Mouse (Mus musculus) neural tube, embryonic 12.5 days (tissue): ENCODE results near the gene Rpl11. TPM values are rescaled to one million over a fixed set of nuclear protein-coding genes. Genes with fewer than 3 reads are reported as not detected.

Source experiments
- ATAC-seq: fragments of 200-750 bp; cut with Nextera tagmentation; 2 replicates; pipeline ENCODE4 v1.8.0; 2017; ENCODE audit warnings: low read depth, mild to moderate bottlenecking, moderate TSS enrichment, moderate library complexity; ENCODE audit not compliant: low FRiP score
- H3K27ac ChIP-seq: fragments of 300-500 bp; sonication (generic); 2 replicates; pipeline ENCODE4 v1.5.1; 2016
- H3K27me3 ChIP-seq: fragments of 300-500 bp; sonication (generic); replicated peaks from 2 replicates; pipeline ENCODE4 v1.6.1; 2016; ENCODE audit warnings: mild to moderate bottlenecking
- H3K36me3 ChIP-seq: fragments of 300-500 bp; sonication (generic); 2 replicates; pipeline ENCODE4 v1.6.1; 2016; ENCODE audit warnings: mild to moderate bottlenecking
- H3K4me1 ChIP-seq: fragments of 300-500 bp; sonication (generic); 2 replicates; pipeline ENCODE4 v1.6.1; 2016
- H3K4me2 ChIP-seq: fragments of 300-500 bp; sonication (generic); replicated peaks from 2 replicates; pipeline ENCODE4 v1.6.1; 2016; ENCODE audit warnings: mild to moderate bottlenecking
- H3K4me3 ChIP-seq: fragments of 300-500 bp; sonication (generic); 2 replicates; pipeline ENCODE4 v1.5.1; 2016
- H3K9ac ChIP-seq: fragments of 300-500 bp; sonication (generic); 2 replicates; pipeline ENCODE4 v1.6.1; 2016; ENCODE audit warnings: mild to moderate bottlenecking
- H3K9me3 ChIP-seq: fragments of 300-500 bp; sonication (generic); 2 replicates; pipeline ENCODE4 v1.6.1; 2016; ENCODE audit warnings: mild to moderate bottlenecking
- WGBS: fragments of 180-500 bp; shearing (Covaris S2); methylation state at CpG from one replicate; pipeline ENCODE4 v1.1.7; 2016; 5-methylcytosine and 5-hydroxymethylcytosine counted together
- polyA plus RNA-seq: library from polyadenylated mRNA; unstranded; fragments of >200 nt; fragmentation: Nextera tagmentation; extraction: Ambion mirVana; gene quantifications from 2 replicates; pipeline ENCODE4 v1.2.1, GENCODE M21; 2016

The Rpl11 gene
- polyA plus RNA-seq, 1 experiment from 2014 or later: 294 TPM

DNA sequence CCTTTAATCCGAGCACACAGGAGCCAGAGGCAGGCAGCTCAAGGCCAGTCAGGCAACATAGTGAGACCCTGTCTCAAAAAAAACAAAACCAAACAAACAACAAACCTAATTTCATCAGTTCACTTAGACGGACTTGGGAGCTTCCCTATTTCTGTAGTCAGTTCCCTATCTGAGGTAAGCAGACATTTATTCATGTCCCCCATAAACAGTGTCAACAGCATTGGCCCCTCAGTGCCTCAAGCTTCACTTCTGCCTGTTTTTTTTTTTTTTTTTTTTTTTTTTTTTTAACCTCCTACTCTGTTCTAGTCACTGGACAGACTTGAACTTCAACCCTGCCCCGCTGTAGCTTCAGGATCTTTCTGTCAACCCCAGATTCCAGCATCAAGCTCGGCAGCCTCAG, 18.1 kb downstream of the Rpl11 start:
- H3K4me3 ChIP-seq: no peak overlapping the region
- no peaks in the 10 kb centered on the region for H3K9me3 ChIP-seq
- 81% methylated on average over 4 of the region's 4 CpGs for WGBS
- peaks cover 12% of the 10 kb centered on the region for H3K4me1 ChIP-seq
- H3K9ac ChIP-seq: no peak overlapping the region
- H3K27me3 ChIP-seq: no peaks in the 10 kb centered on the region
- H3K36me3 ChIP-seq: no peaks in the 10 kb centered on the region
- no peak overlapping the region for H3K27ac ChIP-seq
- no peak overlapping the region for H3K4me2 ChIP-seq
- no peak for ATAC-seq

DNA sequence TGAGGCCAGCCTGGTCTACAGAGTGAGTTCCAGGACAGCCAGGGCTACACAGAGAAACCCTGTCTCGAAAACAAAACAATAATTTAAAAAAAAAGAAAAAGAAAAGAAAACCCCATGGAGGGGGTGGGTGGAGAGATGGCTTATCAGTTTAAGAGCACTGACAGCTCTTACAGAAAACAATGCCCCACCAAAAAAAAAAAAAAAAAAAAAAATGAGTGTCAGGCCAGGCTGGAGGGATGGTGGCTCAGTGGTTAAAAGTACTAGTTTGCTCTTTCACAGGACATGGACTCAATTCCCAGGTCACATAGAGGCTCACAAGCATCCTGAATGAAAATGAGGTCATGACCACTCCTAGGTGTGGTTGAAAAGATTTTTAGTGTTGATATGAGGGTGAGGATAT, 20.0 kb downstream of the Rpl11 start:
- H3K27me3 ChIP-seq: no peaks in the 10 kb centered on the region
- no peak overlapping the region for H3K27ac ChIP-seq
- WGBS: 86% methylated on average over 1 of the region's 1 CpGs
- no peak overlapping the region for H3K4me3 ChIP-seq
- peaks cover 12% of the 10 kb centered on the region for H3K4me1 ChIP-seq
- no peak overlapping the region for H3K4me2 ChIP-seq
- H3K36me3 ChIP-seq: no peaks in the 10 kb centered on the region
- no peaks in the 10 kb centered on the region for H3K9me3 ChIP-seq
- ATAC-seq: no peak
- H3K9ac ChIP-seq: no peak overlapping the region

DNA sequence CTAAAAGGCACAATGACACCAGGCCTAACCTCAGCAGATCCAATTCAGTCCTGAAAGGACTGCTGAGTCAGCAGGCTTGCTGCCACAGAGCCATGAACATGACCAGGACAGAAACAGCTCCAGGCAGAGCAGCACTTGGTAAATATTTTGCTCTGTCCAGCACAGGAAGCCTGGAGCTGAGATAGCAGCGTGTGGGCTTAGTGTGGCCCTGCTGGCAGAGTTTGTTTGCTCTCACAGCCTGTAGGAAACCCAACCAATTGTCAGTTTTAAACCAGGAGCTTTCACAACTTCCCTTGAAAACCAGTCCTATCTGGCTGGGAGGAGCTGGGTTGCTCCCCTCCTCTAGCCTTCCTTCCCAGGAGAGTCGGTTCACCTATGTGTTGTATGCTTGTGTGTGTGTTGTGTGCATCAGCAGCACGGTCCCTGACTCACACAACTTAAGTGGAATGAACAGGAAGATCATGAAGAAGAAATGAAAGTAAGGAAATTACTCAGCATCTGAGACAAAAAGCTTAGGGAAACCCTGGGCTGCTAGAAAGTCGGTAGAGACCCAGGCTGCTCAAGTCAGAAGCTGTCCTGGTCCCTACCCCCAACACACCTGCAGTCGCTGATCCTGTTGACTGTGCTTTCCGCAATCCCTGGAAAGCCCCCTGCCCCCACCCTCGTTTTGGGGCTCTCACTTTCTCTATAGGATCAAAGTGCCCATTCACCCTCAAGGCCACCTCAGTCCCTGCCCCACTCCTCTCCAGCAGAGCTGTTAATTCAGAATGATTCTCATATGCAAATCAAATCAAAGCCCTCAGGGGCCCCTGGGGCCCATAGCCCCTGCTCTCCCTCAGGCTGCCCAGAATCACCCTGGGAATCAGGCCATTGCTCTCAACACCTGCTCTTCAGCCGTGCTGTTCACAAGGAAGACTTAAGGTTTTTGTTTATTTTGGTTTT, 22.0 kb downstream of the Rpl11 start:
- Histone ChIP-seq H3K9ac (peak overlapping the region; percentile 21; the same call in 1 of the 2 replicates), H3K36me3 (no peaks in the 10 kb centered on the region), H3K4me2 (peak overlapping the region; percentile 22), H3K4me3 (no peak overlapping the region), H3K4me1 (peaks cover 12% of the 10 kb centered on the region), H3K27me3 (no peaks in the 10 kb centered on the region), H3K9me3 (no peaks in the 10 kb centered on the region), H3K27ac (no peak overlapping the region)
- WGBS: 6% methylated on average over 8 of the region's 8 CpGs
- no peak for ATAC-seq

GRCm38 (mm10) chr4:136028689-136029088, 24.5 kb downstream of the Rpl11 start:
- H3K9ac ChIP-seq: no peak overlapping the region
- 92% methylated on average over 5 of the region's 5 CpGs for WGBS
- no peak overlapping the region for H3K4me3 ChIP-seq
- H3K9me3 ChIP-seq: no peaks in the 10 kb centered on the region
- peaks cover 12% of the 10 kb centered on the region for H3K4me1 ChIP-seq
- ATAC-seq: no peak
- H3K4me2 ChIP-seq: no peak overlapping the region
- H3K36me3 ChIP-seq: no peaks in the 10 kb centered on the region
- H3K27ac ChIP-seq: no peak overlapping the region
- H3K27me3 ChIP-seq: no peaks in the 10 kb centered on the region

DNA sequence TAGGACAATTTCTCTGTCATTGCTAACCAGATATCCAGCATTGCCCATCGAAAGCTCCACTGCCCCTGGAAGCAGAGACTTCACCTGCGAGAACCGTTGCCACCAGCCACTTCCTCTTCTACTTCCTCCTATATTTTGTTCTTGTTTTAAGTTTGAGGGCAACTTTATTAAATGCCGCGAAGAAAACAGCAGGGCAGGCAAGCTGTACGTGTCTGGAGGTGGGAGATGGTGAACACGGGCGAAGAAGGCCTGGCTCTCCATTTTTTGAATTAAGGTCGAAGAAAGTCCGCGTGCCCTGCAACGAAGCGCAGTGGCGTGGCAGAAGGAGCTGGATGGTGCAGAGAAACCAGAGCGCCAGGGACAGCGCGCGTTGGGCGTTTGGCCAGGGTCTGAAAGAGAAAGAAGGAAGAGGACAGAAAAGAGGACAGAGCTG, 25.1 kb downstream of the Rpl11 start:
- 90% methylated on average over 19 of the region's 19 CpGs for WGBS

GRCm38 (mm10) chr4:136027416-136028131, 25.7 kb downstream of the Rpl11 start:
- H3K4me3 ChIP-seq: no peak overlapping the region
- peaks cover 12% of the 10 kb centered on the region for H3K4me1 ChIP-seq
- H3K27ac ChIP-seq: no peak overlapping the region
- H3K4me2 ChIP-seq: no peak overlapping the region
- no peak for ATAC-seq
- H3K9ac ChIP-seq: no peak overlapping the region
- 83% methylated on average over 8 of the region's 8 CpGs for WGBS
- H3K27me3 ChIP-seq: no peaks in the 10 kb centered on the region
- H3K36me3 ChIP-seq: no peaks in the 10 kb centered on the region
- H3K9me3 ChIP-seq: no peaks in the 10 kb centered on the region

More for the DNA sequence above, 25.1 kb downstream of the Rpl11 start:
- Histone ChIP-seq H3K27ac (no peak overlapping the region), H3K4me1 (peaks cover 12% of the 10 kb centered on the region), H3K36me3 (no peaks in the 10 kb centered on the region), H3K9me3 (no peaks in the 10 kb centered on the region), H3K27me3 (no peaks in the 10 kb centered on the region), H3K4me3 (no peak overlapping the region), H3K4me2 (no peak overlapping the region), H3K9ac (no peak overlapping the region)
- no peak for ATAC-seq

DNA sequence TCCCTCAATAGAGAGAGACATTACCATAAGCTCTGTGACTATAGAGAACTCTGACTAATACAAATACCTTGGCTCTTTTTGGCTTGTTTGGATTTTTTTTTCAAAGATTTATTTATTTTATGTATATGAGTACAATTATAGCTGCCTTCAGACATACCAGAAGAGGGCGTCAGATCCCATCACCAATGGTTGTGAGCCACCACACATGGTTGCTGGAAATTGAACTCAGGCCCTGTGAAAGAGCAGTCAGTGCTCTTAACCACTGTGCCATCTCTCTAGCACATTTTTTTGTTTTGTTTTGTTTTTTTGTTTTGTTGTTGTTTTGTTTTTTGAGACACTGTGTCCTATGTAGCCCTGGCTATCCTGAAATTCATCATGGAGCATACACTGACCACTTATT, 27.9 kb downstream of the Rpl11 start:
- Histone ChIP-seq H3K36me3 (no peaks in the 10 kb centered on the region), H3K9ac (no peak overlapping the region), H3K4me1 (peaks cover 5% of the 10 kb centered on the region), H3K27me3 (no peaks in the 10 kb centered on the region), H3K27ac (no peak overlapping the region), H3K4me3 (no peak overlapping the region), H3K4me2 (no peak overlapping the region), H3K9me3 (no peaks in the 10 kb centered on the region)
- ATAC-seq: no peak
- WGBS: 79% methylated on average over 1 of the region's 1 CpGs

DNA sequence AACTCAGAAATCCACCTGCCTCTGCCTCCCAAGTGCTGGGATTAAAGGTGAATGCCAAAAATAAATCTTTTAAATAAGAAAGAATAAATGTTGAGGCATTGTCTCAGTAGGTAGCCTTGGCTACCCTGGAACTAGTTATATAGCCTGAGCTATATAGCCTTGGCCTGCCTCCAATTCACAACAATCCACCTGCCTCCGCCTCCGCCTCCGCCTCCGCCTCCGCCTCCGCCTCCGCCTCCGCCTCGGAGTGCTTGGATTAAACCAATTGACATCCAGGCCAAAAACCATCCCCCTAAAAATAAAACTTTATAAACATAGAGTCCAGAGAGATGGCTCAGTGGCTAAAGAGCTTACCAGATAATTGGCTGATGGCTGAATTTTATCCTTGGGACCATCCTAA, 30.3 kb downstream of the Rpl11 start:
- Histone ChIP-seq H3K36me3 (no peaks in the 10 kb centered on the region), H3K4me2 (no peak overlapping the region), H3K27me3 (no peaks in the 10 kb centered on the region), H3K27ac (no peak overlapping the region), H3K9me3 (no peaks in the 10 kb centered on the region), H3K4me1 (peaks cover 15% of the 10 kb centered on the region), H3K4me3 (no peak overlapping the region), H3K9ac (no peak overlapping the region)
- ATAC-seq: no peak
- 96% methylated on average over 9 of the region's 9 CpGs for WGBS

DNA sequence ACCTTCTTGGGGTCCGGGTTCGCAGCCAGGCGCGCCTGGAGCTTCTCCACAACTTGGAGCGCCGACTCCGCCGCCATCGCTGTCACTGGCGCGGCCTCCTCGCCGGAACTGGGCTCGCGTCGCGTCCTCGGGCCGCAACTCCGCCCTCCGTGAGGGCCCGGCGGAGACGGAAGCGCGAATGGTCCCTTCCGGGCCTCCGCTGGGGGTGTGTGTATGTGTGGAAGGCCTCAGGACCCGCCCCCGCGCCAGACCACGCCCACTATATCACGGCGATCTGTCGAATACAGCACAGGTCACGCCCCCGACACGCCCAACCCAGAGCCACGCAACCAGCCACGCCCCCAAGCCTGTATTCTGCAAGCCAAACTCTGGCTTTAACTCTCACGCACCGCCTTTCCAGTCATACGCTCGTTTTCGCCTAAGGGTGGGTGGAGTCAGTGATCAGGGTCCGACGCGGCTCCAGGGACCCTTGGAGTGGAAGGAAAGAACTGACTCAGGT, 31.6 kb downstream of the Rpl11 start, which contains the start of gene Eloa:
Eloa (minus strand) TSS at position 215 of the 499 bp plus-strand sequence.
- Histone ChIP-seq H3K4me1 (peaks cover 15% of the 10 kb centered on the region), H3K4me2 (peak within 1 kb of the TSS; percentile 95), H3K9ac (peak within 1 kb of the TSS; percentile 94), H3K27ac (peak within 1 kb of the TSS; percentile 51; the same call in 1 of the 2 replicates), H3K4me3 (peak within 1 kb of the TSS; percentile 97), H3K27me3 (no peaks in the 10 kb centered on the region), H3K9me3 (no peaks in the 10 kb centered on the region), H3K36me3 (no peaks in the 10 kb centered on the region)
- ATAC-seq: peak; percentile 98
- under 1% methylated on average over 48 of the region's 48 CpGs for WGBS

GRCm38 (mm10) chr4:136020743-136021548, 32.3 kb downstream of the Rpl11 start:
- H3K9me3 ChIP-seq: no peaks in the 10 kb centered on the region
- peak; percentile 79 for ATAC-seq
- peak overlapping the region; percentile 95 for H3K4me2 ChIP-seq
- H3K9ac ChIP-seq: peak overlapping the region; percentile 94
- 1% methylated on average over 62 of the region's 62 CpGs for WGBS
- peaks cover 15% of the 10 kb centered on the region for H3K4me1 ChIP-seq
- H3K4me3 ChIP-seq: peak overlapping the region; percentile 97
- H3K27me3 ChIP-seq: no peaks in the 10 kb centered on the region
- no peaks in the 10 kb centered on the region for H3K36me3 ChIP-seq
- H3K27ac ChIP-seq: peak overlapping the region; percentile 51; the same call in 1 of the 2 replicates

DNA sequence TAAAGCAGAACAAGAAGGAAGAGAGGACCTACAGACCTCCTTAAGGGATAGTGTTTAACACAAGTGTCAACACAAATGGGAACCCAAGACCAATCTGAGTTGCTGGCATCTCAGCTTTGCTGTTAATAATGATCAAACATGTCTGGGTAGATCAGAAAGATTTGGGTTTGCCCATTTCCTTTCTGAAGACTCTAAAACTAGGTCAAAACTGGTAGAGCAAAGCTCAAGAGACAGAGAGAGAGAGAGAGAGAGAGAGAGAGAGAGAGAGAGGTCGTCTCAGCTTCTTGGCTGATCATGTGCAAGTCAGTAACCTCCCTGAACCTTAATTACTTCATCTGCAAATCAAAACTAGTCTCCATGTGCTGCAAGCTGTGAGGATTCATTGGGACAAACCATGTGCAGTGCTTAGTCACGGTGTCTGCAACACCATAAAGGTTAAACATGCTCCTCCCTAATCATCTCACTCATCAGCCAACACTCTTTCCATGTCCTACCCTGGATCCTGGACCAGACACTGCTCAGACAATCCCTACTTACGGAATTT, 37.1 kb downstream of the Rpl11 start:
- no peak for ATAC-seq
- Histone ChIP-seq H3K9ac (no peak overlapping the region), H3K4me2 (no peak overlapping the region), H3K4me3 (no peak overlapping the region), H3K9me3 (no peaks in the 10 kb centered on the region), H3K27me3 (no peaks in the 10 kb centered on the region), H3K27ac (no peak overlapping the region), H3K4me1 (peaks cover 15% of the 10 kb centered on the region), H3K36me3 (peaks cover 21% of the 10 kb centered on the region)
- 80% methylated on average over 3 of the region's 3 CpGs for WGBS
